Mouse (Mus musculus): ENCODE measurements around the gene Dnah7a. TPM values are rescaled to one million over a fixed set of nuclear protein-coding genes. Genes with fewer than 3 reads are reported as not detected.
"Not testable (repeated sequence)": the region's sequence is repeated elsewhere in the genome, so short reads cannot be mapped to it uniquely, and the experiment has no call there.

Dnah7a gene
- total RNA-seq, 2 experiments from 2014 or later: under 0.01 TPM; not detected in 1

DNA sequence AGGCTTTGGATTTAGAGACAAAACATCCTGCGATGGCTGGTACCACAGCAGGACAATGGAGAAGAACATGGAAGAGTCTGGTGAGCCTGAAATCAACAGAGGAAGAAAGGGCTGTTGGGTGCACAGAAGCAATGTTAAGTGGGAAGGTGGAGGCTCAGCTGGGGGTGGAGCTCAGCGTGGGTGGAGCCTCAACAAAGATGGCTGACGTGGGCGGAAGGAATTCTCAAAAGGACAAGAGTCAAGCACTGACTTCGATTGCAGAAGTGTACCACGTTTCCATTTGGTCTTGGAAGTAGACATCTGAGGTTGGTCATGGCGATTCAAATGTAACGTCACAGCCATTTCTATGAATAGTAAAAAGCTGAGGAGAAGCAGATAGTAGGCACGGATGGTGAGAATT, 4.5 kb upstream of the Dnah7a start:
- ATAC-seq (replicated peaks; ENCODE audit: low FRiP score, poor library complexity, severe bottlenecking): no peak

DNA sequence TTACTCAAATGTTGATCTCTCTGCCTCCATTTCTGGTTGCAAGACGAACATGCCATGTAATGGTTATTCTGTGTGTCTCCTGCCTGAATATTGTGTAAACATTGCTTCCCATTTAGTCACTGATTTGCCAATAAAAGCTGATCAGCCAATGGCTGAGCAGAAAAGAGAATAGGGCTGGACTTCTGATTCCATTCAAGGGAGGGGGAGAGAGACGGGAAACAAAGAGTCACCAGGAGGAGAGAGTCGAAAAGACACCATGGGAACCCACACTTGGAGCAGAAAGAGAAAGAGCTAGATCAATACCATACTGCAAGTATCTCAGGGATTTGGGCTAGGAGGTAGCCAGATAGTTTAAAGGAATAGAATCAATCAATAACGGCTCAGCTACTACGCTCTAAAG, 3.0 kb upstream of the Dnah7a start:
- ATAC-seq (replicated peaks; ENCODE audit: low FRiP score, poor library complexity, severe bottlenecking): not testable (repeated sequence)

DNA sequence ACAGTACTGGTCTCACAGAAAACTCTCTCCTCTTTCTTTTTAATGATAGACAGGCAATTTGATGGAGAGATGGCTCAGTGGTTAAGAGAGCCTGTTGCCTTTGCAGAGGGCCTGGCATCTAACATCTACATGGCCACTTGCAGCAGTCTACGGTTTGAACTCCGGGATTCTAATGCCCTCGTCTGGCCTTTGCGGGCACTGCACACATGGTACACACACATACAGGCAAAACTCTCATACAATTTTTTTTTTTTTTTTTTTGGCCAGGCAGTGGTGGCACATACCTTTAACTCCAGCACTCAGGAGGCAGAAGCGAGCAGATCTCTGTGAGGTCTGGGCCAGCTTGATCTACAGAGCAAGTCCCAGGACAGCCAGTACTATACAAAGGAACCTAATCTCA, 2.4 kb downstream of the Dnah7a start:
- no peak for ATAC-seq (replicated peaks; ENCODE audit: low FRiP score, poor library complexity, severe bottlenecking)

DNA sequence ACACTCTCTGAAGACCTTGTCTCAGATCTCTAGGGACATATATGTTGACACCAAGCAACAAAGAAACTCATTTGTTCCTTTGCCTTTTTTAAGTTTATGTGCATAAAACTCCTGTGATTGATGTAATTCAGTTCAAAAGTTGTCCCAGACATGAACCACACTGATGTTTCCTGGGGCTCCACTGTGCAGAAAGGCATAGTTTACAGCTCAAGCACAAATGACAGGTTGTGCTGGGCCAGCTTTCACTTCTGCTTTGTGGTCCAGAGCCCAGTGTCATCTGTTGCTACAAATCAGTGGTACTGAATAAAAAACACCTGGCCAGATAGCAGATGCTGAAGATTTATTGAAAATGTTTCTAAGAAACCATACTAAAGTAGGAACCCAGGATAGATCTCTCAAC, 42.3 kb downstream of the Dnah7a start:
- ATAC-seq (replicated peaks; ENCODE audit: low FRiP score, poor library complexity, severe bottlenecking): not testable (repeated sequence)

DNA sequence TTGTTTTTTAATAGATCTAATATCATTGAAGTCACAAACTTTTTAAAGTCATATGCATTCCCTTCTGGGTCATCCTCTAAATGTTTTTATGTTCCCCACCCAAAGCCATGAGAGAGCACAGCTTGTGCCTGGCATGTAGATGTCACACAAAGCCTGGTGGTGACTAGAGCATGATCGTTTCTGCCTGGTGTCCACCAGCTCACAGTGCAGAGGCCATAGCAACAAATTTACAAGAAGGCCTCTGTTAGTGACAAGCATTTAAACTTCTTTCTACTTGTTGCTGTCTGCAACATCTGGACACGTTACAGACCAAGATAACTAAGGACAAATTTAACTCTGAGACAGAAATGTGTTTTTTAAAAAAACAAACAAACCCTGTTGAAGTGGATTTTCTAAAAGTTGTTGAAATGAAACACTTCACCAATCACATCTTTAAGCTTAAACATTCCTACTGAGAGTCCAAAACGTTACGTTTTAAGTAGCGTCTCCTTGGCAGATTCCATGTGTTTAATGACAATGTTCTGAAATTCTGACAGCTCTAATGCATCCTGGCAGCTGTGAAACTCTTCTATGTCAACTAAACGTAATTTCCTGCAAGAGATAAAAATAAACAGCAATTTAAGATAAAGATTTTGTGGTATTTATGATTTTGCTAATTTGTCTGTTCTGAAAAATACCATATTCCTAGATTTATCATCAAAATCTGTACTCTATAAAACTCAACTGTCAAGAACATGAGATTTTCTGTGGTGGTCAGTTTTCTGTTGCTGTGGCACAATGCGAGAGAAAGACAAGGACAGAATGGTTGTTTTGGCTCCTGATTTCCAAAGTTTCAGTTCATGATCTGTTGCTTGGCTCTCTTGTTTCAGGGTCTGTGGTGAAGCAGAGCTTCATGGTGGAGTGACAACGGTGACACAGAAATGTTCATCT, 66.5 kb downstream of the Dnah7a start:
- ATAC-seq (replicated peaks; ENCODE audit: low FRiP score, poor library complexity, severe bottlenecking): no peak

DNA sequence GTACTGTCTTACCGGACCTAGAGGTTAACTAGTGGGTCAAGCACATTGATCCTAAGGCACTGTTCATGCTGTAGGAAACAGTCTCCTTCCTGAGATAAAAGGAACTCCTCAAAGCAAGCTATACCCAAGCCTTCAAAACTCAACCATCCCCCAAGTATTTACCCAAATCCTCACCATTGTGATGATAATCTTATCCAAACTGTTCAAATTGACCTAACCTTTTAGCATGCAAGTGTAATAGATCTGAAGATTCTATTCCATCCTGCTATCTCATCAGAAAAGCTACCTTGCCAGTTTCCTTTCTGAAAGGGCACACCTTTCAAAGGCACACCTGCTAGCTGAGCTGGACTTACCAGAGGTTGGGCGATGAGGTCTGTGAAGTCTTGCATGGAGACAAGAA, 70.9 kb downstream of the Dnah7a start:
- ATAC-seq (replicated peaks; ENCODE audit: low FRiP score, poor library complexity, severe bottlenecking): not testable (repeated sequence)

DNA sequence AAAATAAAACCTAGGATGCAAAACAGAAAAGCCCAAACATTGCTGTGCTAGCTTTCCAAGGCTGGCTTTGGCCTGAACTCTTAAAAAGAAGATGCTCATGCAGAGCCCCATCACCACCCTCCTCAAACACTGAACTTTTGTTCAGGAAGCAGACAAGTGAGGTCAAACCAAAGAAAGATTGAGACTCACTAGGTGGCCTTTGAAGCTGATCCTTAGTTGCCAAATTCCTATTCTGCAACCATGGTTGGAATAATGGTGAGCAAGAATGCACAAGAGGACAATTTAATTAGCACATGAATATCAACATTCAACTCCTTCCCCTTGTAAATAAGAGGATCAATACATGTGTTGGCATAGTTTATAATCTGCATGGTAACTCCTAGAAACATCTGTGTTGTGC, 74.5 kb downstream of the Dnah7a start:
- not testable (repeated sequence) for ATAC-seq (replicated peaks; ENCODE audit: low FRiP score, poor library complexity, severe bottlenecking)

DNA sequence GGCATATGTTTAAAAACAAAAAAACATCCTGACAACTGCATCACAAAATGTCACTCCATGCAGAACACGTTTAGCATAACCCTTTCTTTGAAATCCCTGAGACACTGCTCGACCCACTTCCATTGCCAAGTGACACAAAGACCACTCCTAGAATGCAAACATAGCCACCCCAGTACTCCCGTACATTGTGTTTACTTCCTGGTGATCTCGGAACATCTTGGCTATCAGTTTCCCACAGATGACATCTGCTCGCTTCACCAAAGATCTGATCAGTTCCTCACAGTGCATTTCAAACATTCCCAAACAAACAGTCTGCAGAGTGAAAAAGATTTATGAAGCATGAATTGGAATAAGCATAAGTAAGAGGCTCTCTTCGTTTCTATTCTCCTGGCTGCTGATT, 76.6 kb downstream of the Dnah7a start:
- ATAC-seq (replicated peaks; ENCODE audit: low FRiP score, poor library complexity, severe bottlenecking): no peak

DNA sequence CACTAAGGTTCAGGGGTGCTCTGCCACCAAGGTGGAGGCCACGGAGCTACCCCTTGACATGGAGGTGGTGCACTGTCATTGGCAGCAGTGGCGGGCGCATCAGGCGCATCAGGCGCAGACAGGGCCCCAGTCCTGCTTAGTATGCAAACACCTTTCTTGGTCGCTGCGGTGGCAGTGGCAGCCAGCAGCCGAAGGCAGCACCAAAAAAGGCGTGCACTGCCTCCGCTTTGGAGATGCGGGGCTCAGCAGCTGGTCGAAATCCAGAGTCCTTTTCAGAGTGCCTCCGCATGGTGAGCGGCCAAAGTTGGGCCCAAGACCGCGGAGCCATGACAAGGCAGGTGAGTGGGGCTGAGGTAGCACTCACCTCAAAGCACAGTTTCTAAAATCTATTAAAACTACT, 93.1 kb downstream of the Dnah7a start:
- ATAC-seq (replicated peaks; ENCODE audit: low FRiP score, poor library complexity, severe bottlenecking): no peak

DNA sequence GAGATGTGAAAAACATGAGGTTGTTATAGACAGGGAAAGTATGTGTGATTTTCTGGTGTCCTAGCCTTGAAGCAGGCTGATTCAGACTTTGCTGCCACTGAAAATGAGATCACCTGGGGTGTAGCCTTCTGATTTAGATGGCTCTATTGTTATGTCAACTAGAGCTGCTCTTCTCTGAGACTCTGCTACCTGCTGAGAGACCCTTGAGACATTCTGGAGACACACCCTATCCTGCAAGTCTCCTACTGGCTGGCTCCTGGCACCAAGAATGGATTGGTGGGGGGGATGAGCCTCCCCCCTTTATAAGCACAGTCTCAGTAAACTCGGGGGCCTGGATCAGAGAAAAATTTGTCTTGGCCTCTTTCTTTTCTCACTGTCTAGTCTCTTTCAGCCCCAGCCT, 125.3 kb downstream of the Dnah7a start:
- not testable (repeated sequence) for ATAC-seq (replicated peaks; ENCODE audit: low FRiP score, poor library complexity, severe bottlenecking)

DNA sequence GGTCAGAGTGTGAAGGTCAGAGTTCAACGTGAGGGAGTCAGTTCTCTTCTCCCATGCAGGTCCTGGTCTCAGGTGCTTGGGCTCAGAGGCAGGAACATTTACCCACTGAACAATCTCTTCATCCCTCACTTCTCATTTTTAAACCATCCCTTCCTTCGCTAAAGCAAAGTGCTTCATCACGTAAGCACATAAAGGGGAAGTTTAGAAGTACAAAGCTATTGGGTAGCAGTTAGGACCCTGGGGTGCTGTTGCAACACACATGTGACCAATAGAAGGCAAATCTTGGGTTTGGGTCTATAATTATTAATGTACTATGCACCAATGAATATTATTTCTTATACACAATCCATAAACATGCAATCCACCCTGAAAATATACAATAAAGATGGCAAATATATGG, 148.7 kb downstream of the Dnah7a start:
- not testable (repeated sequence) for ATAC-seq (replicated peaks; ENCODE audit: low FRiP score, poor library complexity, severe bottlenecking)

DNA sequence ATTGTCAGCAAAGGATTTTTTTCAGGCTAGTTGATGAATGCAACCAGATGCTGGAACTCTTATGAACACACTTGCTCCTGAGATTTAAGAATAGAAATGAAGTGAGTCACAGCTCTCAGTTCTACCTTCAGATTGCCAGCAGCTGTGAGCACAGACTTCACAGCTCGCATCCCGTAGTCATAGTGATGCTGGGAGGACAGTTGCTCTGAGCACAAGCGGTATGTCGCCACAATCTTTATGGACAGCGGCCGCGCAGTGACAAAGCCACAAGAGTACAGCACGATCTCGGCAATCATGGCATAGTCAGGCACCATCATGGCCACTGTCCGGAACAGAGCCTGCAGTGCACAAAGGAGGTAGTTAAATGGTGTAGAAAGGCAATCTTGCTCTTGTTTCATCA, 159.6 kb downstream of the Dnah7a start:
- not testable (repeated sequence) for ATAC-seq (replicated peaks; ENCODE audit: low FRiP score, poor library complexity, severe bottlenecking)

DNA sequence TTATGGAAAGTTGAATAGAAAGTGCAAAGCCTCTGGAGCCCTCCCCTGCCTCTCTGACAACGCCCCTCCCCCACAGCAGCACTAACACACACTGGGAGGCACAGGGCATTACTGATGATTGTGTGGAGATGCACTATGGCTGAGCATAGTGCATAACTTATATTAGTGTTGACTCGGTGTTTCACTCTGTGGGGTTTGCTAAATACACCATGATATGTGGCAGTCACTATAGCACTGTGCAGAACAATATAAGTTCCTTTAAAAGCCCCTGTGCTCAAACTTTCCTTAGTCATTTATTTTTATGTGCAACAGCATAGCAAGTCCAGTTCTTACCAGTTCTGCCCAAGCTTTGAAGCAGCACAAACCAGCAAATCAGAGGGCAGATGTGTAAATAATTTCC, 168.2 kb downstream of the Dnah7a start:
- not testable (repeated sequence) for ATAC-seq (replicated peaks; ENCODE audit: low FRiP score, poor library complexity, severe bottlenecking)

DNA sequence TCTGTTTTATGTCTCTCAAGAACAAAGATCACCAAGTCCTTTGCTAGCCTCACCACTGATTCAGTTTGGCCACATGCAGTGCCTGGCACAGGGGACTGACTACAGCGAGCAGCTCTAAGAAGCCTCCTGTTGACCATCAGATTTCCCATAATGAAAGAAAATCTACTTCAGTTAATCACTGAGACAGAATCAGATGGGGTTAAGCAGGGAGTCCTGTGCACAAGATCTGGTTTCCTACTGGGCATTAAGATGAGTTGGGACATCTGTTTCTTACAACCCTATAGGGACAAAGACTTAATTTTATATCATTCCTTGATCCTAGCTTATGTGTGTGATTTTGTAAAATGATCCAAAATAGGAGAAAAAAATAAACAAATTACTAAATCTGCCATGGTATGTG, 171.8 kb downstream of the Dnah7a start:
- ATAC-seq (replicated peaks; ENCODE audit: low FRiP score, poor library complexity, severe bottlenecking): not testable (repeated sequence)

DNA sequence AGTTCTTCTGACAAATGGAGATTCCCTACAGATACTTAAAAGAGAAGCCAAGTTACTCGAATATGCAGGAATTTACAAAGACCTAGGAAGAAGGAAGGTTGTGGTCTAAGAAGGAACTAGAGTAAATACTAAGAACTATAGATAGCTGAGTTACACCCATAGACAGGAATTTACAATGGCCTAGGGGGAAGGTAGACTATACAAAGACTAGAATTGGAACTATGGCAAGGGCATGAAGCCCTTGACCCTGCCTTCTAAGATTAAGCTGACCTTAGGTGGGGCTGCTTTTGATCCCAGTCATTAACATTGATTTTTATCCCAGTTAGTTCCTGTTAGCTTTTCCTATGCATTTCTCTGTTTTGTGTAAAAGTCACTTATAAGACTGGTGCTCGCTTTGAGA, 180.6 kb downstream of the Dnah7a start:
- ATAC-seq (replicated peaks; ENCODE audit: low FRiP score, poor library complexity, severe bottlenecking): not testable (repeated sequence)

DNA sequence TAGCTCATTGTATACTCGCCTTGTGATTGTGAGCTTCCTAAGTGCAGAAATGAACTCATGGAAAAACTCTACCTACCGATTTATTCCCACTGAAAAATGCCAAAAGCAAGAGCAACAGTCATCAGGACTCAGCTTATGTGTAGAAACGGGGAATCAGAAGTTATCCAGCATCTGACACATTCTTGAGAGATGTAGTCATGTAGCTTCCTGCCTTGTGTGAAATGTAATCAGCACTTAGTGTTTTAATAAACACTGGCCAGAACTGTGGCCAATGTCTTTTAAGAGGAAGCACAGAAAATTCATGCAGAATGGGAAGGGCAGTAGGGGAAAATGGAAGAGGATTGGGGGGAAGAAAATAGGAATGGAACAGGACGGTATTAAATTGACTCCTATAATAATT, 232.9 kb downstream of the Dnah7a start:
- no peak for ATAC-seq (replicated peaks; ENCODE audit: low FRiP score, poor library complexity, severe bottlenecking)

DNA sequence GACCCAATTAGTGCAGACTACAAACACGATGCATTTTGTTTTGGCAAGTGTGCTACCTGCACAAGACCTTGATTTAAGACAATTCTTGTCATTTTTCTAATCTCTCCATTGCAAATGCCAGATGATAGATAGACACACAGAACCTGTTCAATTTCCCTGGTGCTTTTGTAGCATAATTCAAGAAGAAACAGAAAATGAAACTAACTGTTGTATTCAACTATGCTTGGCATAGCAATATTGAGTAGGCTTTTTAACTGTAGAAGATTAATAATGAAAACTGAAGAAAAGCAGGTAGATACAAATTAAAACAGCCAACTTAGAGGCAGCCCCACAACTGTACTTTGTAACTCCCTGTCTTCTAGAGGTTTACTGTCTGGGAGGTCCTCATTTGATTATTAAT, 234.5 kb downstream of the Dnah7a start:
- ATAC-seq (replicated peaks; ENCODE audit: low FRiP score, poor library complexity, severe bottlenecking): not testable (repeated sequence)

DNA sequence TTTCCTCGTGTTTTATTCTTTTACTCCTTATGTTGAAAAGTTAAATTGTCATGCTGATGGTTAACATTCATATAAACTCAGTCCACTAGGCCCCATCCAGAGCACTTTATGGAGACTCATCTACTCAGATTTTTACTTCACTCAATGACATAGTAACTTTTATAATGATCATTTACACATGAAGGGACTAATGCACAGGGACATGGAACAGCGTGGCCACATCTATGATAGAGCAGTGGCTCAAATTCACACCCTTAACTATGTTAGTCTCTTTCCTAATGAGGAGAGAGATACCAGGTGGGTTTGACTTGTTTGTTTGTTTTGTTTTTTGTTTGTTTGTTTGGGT, 239.3 kb downstream of the Dnah7a start:
- ATAC-seq (replicated peaks; ENCODE audit: low FRiP score, poor library complexity, severe bottlenecking): no peak

DNA sequence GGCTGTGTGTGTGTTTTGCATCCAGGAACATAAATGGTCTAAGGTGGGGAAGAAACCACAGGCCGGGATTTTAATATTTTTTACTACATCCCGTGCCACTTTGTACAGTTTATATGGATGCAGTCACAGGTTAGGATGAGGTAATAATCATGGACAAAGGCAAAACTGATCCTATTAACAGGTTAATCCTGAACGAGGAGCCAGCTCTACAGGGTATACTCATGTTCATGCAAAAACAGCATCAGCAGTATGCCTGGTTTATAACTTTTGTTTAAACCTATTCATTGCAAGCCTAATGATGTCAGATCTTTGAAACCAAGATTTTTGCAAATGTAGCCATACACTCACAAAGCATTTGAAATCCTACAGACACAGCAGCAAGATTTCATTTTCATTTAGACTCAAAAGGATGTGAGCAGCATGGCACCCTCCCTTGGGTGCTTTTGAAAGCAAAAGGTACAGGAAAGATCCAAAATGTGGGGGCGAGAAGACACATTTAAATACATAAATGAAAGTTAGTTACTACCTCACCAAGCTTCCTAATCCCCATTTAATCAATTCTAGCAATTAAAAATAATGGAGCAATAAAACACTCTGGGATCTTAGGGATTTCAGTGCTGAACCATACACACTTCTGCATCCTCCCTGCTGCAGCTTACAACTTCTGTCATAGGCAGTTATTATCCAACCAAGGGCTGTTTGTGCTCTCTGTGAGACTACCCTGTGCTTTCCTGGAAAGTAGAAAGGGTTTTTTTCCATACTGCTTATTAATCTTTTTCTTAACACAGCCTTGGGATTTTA, 239.9 kb downstream of the Dnah7a start:
- not testable (repeated sequence) for ATAC-seq (replicated peaks; ENCODE audit: low FRiP score, poor library complexity, severe bottlenecking)

DNA sequence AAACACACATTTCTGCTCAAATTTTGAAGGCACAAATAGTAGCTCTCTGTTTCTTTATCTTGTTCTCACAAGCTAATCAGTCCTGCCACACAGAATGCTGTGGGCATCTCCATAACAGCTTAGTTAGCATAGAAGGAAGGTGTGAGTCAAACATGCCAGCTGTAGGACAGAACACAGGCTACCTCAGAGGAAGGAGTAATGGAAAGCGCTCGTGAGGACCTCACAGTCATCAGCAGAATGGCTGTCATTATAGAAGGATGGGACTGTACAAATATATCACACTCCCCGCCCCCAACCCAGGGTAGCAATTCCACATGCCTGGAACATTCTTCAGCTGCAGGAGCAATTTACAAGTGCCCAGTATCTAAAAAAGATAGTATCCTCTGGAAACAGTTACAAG, 267.4 kb downstream of the Dnah7a start:
- ATAC-seq (replicated peaks; ENCODE audit: low FRiP score, poor library complexity, severe bottlenecking): not testable (repeated sequence)

DNA sequence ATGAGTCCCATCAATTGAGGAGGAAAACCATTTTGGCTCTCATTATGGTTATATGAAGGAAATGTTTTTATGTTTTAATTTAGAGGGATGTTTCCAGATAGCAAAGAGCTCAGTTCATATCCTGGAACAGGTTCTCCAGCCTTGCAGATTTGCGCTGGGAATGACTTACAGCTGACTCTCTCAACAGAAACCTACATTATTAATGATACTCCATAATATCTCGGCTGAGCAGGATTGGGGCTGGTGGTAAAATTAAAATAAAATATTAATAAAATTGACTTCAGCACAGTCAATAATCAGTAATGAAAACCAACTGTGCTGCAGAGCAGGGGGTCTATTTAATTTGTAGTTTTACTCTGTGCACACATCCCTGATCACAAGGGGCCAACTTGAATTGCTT, 274.2 kb downstream of the Dnah7a start:
- ATAC-seq (replicated peaks; ENCODE audit: low FRiP score, poor library complexity, severe bottlenecking): not testable (repeated sequence)

Measured in erythroblast, adult 5-6 weeks (primary cell).